Mouse (Mus musculus) heart, adult 2 months (tissue): Measurements from ENCODE around the gene Gpr146.

Source experiments
- CTCF ChIP-seq: fragments of 200-600 bp; IDR thresholded peaks from 2 replicates; pipeline ENCODE4 v1.8.1; 2022; ENCODE audit warnings: antibody characterized with exemption, mild to moderate bottlenecking, moderate library complexity
- POLR2A ChIP-seq: fragments of 200-500 bp; IDR thresholded peaks from 2 replicates; pipeline ENCODE4 v1.6.1; 2011; ENCODE audit warnings: mild to moderate bottlenecking, low read depth, low read length, control low read depth; ENCODE audit not compliant: insufficient read depth

GRCm38 (mm10) chr5:139349713-139350112 is 27.8 kb upstream of the Gpr146 start:
- TF ChIP-seq CTCF = no peak
- TF ChIP-seq POLR2A = no peak
